Mouse (Mus musculus): ENCODE results near the gene Arhgap28.

The Arhgap28 gene

DNA sequence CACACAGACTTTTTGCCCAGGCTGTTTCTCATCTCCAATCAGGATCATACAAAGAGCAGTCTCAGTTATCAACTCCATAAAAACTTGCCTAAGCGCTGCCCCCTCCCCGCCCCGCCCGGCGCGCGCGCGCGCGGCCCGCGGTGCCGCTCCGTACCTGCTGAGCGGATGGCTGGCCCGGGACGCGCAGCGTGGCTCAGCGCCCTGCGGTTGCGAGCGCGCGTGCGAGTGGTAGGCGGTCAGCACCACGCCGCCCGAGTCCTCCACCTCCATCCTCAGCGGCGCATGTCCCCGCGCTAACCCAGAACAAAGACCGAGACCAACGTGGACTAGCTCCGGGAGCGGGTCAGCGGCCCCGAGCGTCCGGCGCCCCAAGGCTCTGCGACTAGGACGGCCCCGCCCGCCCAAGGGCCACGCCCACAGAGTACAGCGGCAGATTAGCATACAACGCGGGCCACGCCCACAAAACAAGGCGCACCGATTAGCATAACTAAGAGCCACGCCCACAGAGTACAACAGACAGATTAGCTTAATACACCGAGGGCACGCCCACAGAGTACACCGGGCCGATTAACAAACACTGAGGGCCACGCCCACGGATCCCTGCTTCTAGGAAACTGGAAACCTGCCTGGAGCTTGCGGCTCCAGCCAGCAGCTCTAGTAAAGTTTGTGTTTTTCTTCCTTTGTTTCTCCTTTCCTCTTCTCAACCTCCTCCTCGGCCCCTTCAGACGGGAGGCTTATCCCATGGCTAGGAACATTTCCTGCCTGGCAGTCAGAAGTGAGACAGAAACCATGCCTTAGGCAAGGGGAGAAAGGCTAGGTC, at the start of gene Arhgap28:
Gene Arhgap28 (minus strand): TSS at position 380 of the 820 bp plus-strand sequence.
- peak; percentile 91 for DNase-seq (ENCODE audit: low spot score)

DNA sequence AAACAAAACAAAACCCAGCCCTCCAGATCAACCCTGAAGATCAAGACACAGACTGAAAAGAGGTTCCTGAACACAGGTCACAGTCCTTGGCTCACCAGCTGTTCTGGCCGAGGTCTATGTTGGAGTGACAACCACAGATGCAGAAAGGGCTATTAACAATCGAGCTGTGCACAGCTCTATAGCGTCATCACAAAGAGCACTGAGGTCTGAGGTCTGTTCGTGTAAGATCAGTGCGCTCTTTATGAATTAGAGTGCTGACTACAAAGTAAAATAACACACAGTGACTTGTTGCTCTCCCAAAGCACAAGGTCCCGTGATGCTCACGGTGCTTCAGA, 42.4 kb upstream of the Arhgap28 start:
- no peak for DNase-seq (ENCODE audit: low spot score)

DNA sequence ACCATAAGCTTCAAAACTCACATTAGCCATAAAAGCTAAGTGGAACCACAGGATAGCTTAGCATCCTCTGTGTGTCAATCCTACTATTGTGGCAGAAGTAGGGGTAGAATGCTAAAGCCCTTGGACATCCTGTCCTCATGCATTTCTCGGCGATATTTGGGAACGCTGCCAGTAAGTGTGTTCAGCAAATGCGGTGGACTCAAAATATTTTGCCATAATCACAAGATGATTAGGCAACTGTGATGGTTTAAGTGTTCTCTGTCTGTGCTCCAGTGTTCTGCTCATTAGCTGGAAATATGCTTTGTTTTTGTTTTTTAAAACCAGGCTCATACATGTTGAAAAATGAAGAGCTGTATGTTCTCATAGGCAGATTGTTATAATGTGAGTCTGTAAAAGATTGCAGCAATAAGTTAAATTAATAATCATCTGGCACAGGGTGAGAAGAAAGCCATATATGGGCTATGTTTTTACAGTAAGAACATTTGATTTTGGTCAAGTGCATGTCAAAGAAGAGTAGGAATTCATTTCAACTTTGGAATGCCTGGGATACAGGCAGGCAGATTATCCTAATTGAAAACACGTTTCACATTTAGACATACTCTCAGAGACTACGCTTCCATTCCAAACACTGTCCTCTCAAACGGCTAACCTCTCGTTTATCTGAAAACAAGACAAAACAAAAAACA, 41.9 kb upstream of the Arhgap28 start:
- no peak for DNase-seq (ENCODE audit: low spot score)

DNA sequence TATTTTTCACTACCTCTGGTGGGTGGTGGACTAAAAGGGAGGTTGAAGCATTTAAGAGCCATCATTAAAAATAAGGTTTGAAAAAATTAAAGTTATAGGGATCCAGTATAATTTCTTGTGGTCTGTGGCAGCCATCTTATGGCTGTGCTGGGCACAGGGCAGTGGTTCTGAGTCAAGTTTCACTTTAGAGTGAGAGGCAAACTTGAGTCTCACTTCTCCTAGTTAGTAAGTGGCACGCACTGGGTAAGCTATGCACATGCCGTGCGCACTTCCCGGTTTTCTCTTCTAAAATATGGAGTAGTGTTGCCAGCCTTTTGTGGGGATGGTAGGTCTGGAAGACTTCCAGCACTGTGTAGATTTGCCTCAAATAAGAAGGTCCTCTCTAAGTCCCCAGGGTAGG, 38.5 kb upstream of the Arhgap28 start:
- no peak for DNase-seq (ENCODE audit: low spot score)

DNA sequence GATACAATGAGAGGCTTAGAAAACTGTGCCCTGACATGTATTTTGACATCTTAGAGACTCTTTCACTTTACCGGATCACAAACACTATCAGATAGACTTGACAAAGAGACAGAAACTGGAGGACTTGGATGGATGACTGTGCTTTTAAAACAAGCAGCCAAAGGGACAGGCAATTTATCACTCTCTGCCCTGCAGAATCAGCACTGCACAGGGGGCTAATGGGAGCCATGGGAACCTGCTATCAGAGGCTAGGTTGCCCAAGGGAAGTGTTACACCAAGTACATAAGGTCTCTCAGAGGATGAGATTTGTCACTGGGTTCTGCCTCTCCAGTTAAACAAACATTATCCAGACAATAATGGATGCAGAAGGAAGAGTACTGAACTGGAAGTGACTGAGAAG, 33.1 kb upstream of the Arhgap28 start:
- no peak for DNase-seq (ENCODE audit: low spot score)

DNA sequence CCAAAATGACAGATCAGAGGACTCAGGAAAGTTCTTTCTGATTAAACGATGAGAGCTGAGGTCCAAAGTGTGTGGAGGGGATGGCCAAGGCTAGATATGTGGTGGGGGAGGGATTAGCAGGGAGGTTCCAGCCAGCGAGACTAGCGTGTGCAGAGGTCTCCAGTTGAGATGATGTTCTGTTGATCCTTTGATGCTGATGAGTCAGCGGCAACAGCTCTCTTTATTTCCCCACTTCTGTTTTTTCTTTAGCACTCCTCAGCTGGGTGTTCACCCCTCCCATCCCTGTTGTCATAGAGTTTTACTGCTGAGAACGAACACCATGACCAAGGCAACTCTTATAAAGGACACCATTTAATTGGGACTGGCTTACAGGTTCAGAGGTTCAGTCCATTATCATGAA, 25.6 kb upstream of the Arhgap28 start:
- DNase-seq (ENCODE audit: low spot score): no peak

DNA sequence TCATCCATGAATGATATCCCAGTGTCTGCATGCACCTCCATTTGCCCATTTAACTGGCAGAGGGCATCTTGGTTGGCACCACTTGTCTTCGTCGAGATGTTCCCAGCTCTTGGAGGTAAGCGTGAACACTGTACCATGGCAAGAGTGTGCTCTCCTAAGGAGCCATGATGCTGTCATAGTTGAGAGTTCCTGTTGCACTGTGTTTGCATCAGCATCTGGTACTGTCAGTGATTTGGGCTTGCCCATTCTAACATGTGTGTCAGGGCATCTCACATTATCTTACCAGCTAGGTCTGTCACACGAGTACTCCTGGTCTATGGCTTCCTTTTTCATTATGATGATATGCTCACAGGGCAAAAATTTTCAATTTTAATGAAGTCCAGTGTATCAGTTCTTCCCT, 24.6 kb upstream of the Arhgap28 start:
- no peak for DNase-seq (ENCODE audit: low spot score)

DNA sequence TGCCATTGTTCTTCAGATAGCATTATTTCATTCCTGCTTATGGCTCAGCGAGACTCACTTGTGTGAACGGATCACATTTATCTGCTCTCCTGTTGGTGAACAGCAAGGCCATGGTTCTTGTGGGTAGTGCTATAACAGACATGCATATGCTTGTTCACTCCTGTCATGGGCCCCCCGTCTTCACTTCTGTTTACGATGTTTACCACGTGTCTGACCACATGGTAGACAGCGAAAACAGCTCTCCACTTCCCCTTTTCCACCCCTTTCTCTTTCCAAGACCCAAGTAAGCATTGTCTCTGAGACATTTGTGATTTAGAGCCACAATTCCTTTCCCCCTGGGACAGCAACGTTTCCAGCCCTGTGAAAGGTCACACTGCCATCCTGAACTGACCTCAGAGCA, 20.4 kb upstream of the Arhgap28 start:
- DNase-seq (ENCODE audit: low spot score): no peak

DNA sequence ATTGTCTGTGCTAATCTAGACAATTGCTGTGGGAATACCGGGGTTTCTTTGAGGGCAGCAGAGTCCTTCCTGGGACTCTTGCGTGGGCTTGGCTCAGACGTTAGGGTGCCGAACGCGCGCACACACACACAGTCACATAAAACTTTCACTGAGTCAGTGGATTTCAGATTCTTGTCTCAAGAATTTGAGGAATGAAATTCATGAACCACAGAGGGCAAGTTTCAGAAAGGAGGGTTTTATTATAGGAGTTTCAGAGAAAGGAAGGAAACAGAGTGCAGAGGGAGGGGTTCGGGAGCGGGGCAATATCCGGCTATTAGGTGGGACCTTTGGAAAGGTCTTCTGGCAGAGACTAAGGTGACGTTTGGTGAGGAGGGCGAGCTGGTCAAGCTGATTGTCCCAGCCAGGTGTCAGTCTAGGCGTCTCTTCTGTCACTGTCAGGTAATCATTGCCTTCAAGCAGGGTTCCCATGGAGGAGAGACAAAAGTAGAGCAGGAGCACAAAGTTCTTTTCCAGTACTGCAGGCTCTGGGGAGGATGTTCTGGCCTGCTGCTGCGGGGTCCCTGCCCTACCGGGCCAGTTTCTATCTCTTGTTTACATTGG, 15.6 kb upstream of the Arhgap28 start:
- DNase-seq (ENCODE audit: low spot score): no peak

DNA sequence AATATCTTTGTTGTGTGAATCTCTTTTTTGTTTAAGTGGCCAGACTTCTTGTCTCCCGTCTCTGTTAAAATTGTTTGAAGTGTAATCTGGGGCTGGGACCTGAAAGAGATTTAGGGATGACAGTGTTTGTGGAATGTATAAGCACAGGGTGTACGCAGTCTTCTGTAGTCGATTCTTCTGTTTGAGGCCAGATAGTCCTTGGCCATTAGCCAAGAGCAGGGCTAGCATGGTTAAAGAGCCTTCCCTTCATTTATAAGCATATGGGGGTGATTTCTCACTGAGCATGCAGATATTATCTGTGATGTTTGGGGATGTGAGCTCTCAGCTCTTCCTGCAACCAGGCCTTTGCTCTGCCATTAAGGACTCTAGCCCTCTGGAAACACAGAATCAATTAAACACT, 13.2 kb upstream of the Arhgap28 start:
- DNase-seq (ENCODE audit: low spot score): no peak

DNA sequence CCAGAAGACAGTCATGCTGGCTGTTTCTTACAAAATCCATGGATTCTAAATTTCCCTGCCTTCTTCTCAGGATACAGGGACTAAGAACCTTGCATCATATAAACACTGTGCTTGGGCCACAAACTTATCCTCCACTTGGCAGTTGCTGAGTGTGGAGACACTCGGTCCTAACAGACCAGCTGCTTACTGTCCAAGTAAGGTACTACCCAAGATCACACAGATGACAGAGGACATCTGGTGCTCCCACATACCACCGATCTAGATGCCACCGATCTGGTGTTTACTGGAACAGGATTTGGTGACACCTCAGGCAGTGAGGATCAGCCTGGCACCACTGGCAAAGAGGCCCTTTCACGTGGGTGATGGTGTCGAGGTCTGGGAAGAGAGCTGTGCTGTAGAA, 7.7 kb upstream of the Arhgap28 start:
- DNase-seq (ENCODE audit: low spot score): no peak

DNA sequence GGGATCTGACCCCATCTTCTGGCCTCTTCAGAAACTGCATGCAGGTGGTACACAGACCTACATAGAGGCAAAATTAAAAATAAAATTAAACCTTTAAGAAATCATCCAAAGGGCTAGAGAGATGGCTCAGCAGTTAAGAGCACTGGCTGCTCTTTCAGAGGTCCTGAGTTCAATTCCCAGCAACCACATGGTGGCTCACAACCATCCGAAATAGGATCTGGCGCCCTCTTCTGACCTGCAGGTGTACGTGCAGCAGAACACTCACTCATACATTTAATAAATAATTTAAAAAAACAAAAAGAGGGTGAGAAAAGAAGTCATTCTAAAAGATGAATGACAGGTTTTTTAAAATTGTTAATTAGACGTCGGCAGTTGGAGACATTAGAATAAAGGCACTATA, 6.1 kb upstream of the Arhgap28 start:
- DNase-seq (ENCODE audit: low spot score): no peak

DNA sequence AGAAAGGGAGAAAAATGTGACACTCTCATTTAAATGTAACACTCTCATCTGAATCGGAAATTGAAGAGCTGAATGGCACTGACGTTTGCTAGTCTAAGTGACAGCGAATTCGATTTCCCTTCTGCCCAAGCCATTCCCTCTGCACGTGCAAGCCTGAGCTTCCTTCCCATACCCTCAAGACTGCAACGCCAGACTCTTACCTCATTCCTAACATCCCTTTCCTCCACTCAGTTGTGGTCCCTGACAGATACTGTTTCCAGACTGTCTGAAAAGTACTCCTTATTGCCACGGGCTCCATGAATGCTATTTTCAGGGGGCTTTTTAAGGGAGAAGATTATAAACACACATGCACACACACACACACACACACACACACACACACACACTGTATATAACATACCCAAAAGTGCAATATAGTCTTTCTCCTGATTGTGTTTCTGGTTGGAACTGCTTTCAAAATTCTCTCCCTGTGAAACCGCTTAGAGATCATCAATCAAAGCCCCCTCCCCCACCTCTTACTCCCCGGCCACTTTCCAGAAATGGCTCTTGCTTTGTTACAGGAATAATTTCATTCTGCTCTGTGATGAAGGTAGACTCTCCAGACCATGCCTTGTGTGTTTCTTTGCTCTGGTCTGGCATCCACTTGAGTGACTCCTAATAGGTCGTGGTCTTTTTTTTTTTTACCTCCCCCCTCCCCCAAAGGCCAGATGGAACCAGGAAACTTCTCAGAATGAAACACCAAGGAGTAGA, 836 bp upstream of the Arhgap28 start:
- DNase-seq (ENCODE audit: low spot score): no peak

DNA sequence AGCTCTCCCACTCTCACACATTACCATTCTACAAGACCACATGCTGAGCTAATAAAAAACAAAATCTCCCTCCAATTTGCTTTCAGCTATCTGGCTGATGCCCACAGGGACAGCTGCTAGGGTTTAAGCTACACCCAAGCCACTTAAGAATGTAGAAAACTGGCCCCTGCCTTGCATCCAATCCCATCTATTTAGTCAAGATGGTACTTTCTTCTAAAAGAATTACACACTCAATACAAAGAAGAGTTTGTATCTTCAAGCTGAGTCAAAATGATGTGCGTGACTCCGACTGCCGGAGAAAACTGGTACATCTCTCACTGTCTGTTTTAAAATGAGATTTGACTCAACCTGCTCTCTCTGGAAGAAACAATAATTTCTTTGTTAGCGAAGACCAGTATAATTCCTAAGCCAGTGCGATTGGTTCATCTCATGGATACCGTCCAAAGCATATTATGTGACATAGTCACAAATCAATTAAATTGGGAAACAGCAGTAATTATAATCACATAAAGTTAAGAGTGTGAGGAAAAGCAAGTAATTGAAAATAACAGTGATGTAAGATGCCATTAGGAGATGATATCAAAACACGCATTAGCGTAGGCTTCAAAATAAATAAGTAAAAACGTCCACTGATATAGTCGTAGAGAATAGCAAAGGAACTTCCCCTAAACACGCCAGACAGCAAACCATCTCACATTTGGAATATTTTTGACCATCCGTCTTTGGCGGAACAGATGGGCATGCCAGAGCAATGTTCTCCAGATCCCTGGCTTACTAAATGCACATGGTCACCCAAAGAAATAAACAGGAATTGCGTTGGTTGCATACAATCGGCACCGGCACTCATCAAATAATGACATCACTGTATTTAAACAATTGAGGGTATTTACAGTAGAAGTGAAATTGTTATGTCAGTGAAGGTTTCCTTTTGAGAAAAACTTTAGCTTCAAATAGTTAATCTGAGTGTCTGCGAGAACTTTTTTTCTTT, 1.0 kb downstream of the Arhgap28 start:
- no peak for DNase-seq (ENCODE audit: low spot score)

DNA sequence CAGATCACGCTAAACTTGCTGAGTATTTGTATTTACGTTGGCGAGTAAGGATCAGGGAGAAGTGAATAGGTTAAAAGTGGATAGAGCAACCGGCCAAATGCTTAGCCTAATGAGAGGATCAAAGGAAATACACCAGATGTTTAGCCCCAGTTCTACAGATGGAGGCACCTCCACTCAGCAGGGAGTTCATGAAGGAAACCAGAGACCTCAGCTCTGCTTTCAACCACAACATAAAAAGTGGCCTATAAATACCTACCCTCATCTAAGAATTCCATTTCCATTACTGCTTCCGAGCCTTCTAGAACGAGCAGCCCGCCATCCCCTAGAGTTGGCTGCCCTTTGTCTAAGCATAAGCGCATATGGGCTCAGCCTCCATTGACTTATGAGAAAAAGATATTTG, 4.1 kb downstream of the Arhgap28 start:
- no peak for DNase-seq (ENCODE audit: low spot score)

DNA sequence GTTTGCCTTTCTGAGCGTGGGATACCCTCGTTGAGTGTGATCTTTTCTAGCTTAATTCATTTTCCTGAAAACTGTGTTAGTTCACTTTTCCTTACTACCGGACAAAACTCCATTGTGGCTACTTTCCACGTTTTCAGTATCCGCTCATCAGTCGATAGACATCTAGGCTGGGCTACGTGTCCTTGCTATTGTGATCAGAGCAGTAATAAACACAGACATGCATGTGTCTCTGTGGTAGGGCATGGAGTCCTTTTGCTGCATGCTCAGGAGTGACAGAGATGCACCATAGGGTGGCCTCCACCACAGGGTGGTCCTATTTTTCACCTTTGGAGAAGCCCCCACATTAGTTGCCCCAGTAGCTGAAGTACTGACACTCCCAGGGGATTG, 7.2 kb downstream of the Arhgap28 start:
- no peak for DNase-seq (ENCODE audit: low spot score)

DNA sequence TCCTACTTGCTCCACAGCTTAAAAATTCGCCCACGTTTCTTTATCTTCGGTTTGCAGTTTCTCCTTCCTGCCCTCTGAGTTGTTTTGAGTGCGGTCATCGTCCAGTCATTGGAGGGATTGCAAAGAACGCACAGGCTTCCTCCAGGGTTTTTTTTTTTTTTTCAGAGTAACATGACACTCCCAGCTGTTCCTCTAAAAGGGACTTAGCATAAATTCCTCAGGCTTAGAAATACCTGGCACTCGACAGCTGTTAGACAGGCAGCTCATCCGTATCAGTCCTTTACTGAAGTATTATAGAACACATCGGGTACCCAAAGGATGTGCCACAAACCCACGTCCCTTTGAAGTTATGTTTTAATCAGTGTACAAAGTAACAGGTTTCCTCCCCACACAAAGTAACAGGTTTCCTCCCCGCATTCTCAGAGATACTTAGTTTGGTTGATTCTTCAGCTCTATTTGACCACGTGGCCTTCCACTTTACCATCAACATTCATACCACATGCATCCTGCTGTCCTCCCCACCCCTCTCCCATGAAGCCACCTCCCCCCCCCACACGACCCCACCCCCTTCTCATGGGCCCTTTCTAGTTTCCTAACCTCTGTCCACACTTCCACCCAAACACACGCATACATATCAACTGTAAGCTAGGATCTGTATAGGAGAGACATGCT, 7.7 kb downstream of the Arhgap28 start:
- DNase-seq (ENCODE audit: low spot score): no peak

DNA sequence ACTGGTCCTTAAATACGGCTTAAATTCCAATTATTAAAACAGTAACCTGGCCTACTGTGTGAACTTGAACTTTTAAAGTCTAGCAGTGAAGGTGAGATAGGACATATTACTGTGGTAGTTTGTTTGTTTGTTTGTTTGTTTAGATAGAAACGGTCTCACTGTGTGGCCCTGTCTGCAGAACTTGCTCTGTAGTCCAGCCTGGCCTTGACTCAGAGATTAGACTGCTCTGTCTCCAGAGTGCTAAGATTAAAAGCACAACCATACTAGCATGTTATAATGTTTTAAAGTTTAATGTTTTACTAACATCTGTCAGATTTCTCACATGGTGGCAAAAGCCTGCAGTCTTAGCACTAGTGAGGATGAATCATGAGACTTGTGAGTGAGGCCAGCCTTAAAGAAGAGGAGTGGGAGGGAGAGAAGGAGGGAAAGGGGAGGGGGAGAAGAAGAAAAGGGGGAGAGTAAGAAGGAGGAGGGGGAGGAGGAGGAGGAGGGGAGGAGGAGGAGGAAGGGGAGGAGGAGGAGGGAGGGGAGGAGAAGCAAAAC, 8.6 kb downstream of the Arhgap28 start:
- no peak for DNase-seq (ENCODE audit: low spot score)

DNA sequence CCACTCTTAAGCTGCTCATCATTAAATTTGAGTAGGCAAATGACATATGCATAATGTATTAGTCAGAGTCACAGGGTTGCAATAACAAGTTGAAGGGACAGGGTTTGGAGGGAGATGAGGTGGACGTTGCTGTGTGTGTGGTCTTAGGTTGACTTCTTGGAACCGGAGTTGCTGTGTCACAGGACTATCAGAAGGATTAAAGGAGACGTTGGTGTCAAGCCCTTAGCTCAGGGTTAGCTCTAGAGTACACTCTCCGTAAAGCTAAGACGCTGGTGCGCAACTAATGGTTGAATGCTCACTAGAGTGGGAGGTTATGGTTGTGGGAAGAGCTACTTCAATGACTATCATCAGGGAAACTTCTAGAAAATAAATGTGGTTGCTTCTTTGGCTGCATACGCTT, 9.1 kb downstream of the Arhgap28 start:
- DNase-seq (ENCODE audit: low spot score): no peak

DNA sequence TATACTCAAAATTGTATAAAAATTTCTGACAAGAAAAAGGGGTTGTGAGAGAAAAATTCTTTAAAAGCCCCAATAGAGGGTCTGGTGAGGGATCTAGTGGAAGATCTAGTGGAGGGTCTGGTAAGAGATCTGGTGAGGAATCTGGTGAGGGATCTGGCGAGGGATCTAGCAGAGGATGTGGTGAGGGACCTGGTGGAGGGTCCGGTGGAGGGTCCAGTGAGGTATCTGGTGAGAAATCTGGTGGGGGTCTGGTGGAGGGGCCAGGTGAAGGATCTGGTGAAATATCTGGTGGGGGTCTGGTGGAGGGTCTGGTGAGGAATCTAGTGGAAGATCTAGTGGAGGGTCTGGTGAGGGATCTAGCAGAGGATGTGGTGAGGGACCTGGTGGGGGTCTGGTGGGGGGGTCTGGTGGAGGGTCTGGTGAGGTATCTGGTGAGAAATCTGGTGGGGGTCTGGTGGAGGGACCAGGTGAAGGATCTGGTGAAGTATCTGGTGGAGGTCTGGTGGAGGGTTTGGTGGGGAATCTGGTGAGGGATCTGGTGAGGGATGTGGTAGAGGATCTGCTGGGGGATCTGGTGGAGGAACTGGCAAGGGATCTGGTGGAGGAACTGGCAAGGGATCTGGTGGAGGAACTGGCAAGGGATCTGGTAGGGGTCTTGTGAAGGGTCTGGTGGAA, 10.4 kb downstream of the Arhgap28 start:
- DNase-seq (ENCODE audit: low spot score): no peak
